Mouse (Mus musculus) CH12.LX (cell line): Measurements from ENCODE around the gene Ccnb1.
"Not testable (repeated sequence)": the region's sequence is repeated elsewhere in the genome, so short reads cannot be mapped to it uniquely, and the experiment has no call there.

Experiments
- CTCF ChIP-seq, 2 experiments: IDR thresholded peaks in 1 of 2; conservative IDR thresholded peaks in 1 of 2; 2 replicates each; pipeline ENCODE4 v1.5.1; 2011 to 2012; ENCODE audit warnings: low read depth in 2 of 2, low read length in 2 of 2, improper control_type of control experiment in 1 of 2, inconsistent platforms in 1 of 2, mild to moderate bottlenecking in 1 of 2, moderate library complexity in 1 of 2
- EP300 ChIP-seq: IDR thresholded peaks from 2 replicates; pipeline ENCODE4 v1.6.1; 2011; ENCODE audit warnings: low read length, improper control_type of control experiment
- MEF2A ChIP-seq: IDR thresholded peaks from 2 replicates; pipeline ENCODE4 v1.6.1; 2014; ENCODE audit warnings: low read depth, mild to moderate bottlenecking, inconsistent platforms, low read length, improper control_type of control experiment, borderline replicate concordance
- MYC ChIP-seq: IDR thresholded peaks from 2 replicates; pipeline ENCODE4 v1.6.1; 2011; ENCODE audit warnings: low read depth, mild to moderate bottlenecking, improper control_type of control experiment, low read length
- POLR2A ChIP-seq: IDR thresholded peaks from 2 replicates; pipeline ENCODE4 v1.6.1; 2011; ENCODE audit warnings: low read depth, mild to moderate bottlenecking, improper control_type of control experiment, low read length
- USF2 ChIP-seq: conservative IDR thresholded peaks from 2 replicates; pipeline ENCODE4 v1.6.1; 2011; ENCODE audit warnings: low read depth, low read length, improper control_type of control experiment

GRCm38 (mm10) chr13:100788057-100788456, 1.7 kb upstream of the Ccnb1 start:
- TF ChIP-seq USF2; CTCF (conservative IDR thresholded peaks at IDR 0.05 in 1 of 2, IDR thresholded peaks at IDR 0.05 in 1 of 2; ENCODE audit: low read depth in 2 of 2, low read length in 2 of 2); MYC; EP300; POLR2A; MEF2A: not testable (repeated sequence)
